Mouse (Mus musculus) kidney, embryonic 14.5 days (tissue): ENCODE measurements around the gene Naip2. TPM values are rescaled to one million over a fixed set of nuclear protein-coding genes. Genes with fewer than 3 reads are reported as not detected.

Experiments
- polyA plus RNA-seq: library from polyadenylated mRNA; unstranded; fragments of >200 nt; fragmentation: Nextera tagmentation; extraction: Ambion mirVana; gene quantifications from 2 replicates; pipeline ENCODE4 v1.2.1, GENCODE M21; 2014

Gene Naip2
- polyA plus RNA-seq, 1 experiment from 2014 or later: 0.31 TPM

Other genes with a start within 250 kb of the Naip2 start
- 45.1 and 52.8 TPM in 2 replicates for gene Mccc2, start 186.5 kb downstream of the Naip2 start, polyA plus RNA-seq
- gene Bdp1, start 98.0 kb downstream of the Naip2 start, polyA plus RNA-seq: 31.8 and 35.2 TPM in 2 replicates
- 200 and 253 TPM in 2 replicates for gene Serf1, start 94.1 kb downstream of the Naip2 start, polyA plus RNA-seq
- gene Smn1, start 77.2 kb downstream of the Naip2 start, polyA plus RNA-seq: 78.8 and 91.0 TPM in 2 replicates
- 0.43 and 0.46 TPM in 2 replicates for gene Naip5, start 44.2 kb upstream of the Naip2 start, polyA plus RNA-seq
- 0.20 and 0.28 TPM in 2 replicates for gene Naip6, start 115.6 kb upstream of the Naip2 start, polyA plus RNA-seq